Mouse (Mus musculus): Measurements from ENCODE around the gene Spon1. TPM values are rescaled to one million over a fixed set of nuclear protein-coding genes. Genes with fewer than 3 reads are reported as not detected.

The Spon1 gene
- polyA plus RNA-seq, 1 experiment, result 1.8 TPM

- H3K27ac ChIP-seq (ENCODE audit: insufficient read depth, low read length), result no peak overlapping the region
- H3K4me3 ChIP-seq (ENCODE audit: low read depth, low read length), result no peak overlapping the region
- H3K9me3 ChIP-seq (replicated peaks; ENCODE audit: control insufficient read depth, insufficient read depth, low read length, poor library complexity, severe bottlenecking), result no peaks in the 10 kb centered on the region
- no peaks in the 10 kb centered on the region for H3K36me3 ChIP-seq (ENCODE audit: control insufficient read depth, insufficient read depth, low read length, poor library complexity, severe bottlenecking)
- no peaks in the 10 kb centered on the region for H3K27me3 ChIP-seq (ENCODE audit: control insufficient read depth, insufficient read depth, low read length, poor library complexity, severe bottlenecking)
- no peaks in the 10 kb centered on the region for H3K4me1 ChIP-seq (ENCODE audit: control insufficient read depth, insufficient read depth, low read length)
- no peak overlapping the region for H3K9ac ChIP-seq (ENCODE audit: low read depth, poor library complexity, severe bottlenecking)
- TF ChIP-seq POLR2A (IDR thresholded peaks at IDR 0.05; ENCODE audit: insufficient read depth, low read length), result no peak
- no peak for TF ChIP-seq CTCF (IDR thresholded peaks at IDR 0.05; ENCODE audit: low read depth, low read length)
- TF ChIP-seq EP300 (IDR thresholded peaks at IDR 0.05; ENCODE audit: insufficient read depth, low read depth, low read length), result no peak
These were observed 137.5 kb downstream of the Spon1 start for GRCm38 (mm10) chr7:113903127-113903827.

DNA sequence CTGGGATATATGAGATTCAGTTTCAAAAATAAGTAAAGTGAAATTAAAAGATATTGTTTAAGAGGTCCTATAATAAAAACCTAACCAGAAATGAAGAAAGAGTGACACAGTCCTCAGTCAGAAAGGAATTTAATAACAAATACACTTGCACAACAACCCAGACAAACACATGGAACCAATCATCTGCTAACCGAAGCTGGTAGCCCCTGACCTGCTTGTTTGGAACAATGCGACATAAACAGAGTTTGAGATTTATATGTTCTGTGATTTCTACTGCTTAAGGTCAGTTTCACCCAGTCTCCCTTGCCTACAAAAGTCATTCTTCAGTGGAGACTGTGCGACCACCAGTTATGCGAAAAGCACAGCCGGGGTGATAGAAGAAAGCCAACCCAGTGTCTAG is 138.1 kb downstream of the Spon1 start:
- Histone ChIP-seq H3K4me3 (ENCODE audit: low read depth, low read length) (no peak overlapping the region), H3K36me3 (ENCODE audit: control insufficient read depth, insufficient read depth, low read length, poor library complexity, severe bottlenecking) (no peaks in the 10 kb centered on the region), H3K9me3 (replicated peaks; ENCODE audit: control insufficient read depth, insufficient read depth, low read length, poor library complexity, severe bottlenecking) (no peaks in the 10 kb centered on the region), H3K27ac (ENCODE audit: insufficient read depth, low read length) (no peak overlapping the region), H3K27me3 (ENCODE audit: control insufficient read depth, insufficient read depth, low read length, poor library complexity, severe bottlenecking) (no peaks in the 10 kb centered on the region), H3K9ac (ENCODE audit: low read depth, poor library complexity, severe bottlenecking) (no peak overlapping the region), H3K4me1 (ENCODE audit: control insufficient read depth, insufficient read depth, low read length) (no peaks in the 10 kb centered on the region)
- TF ChIP-seq POLR2A (IDR thresholded peaks at IDR 0.05; ENCODE audit: insufficient read depth, low read length), result no peak
- no peak for TF ChIP-seq EP300 (IDR thresholded peaks at IDR 0.05; ENCODE audit: insufficient read depth, low read depth, low read length)
- no peak for TF ChIP-seq CTCF (IDR thresholded peaks at IDR 0.05; ENCODE audit: low read depth, low read length)

GRCm38 (mm10) chr7:113904348-113904895 is 138.6 kb downstream of the Spon1 start:
- Histone ChIP-seq H3K9me3 (replicated peaks; ENCODE audit: control insufficient read depth, insufficient read depth, low read length, poor library complexity, severe bottlenecking) (no peaks in the 10 kb centered on the region), H3K9ac (ENCODE audit: low read depth, poor library complexity, severe bottlenecking) (no peak overlapping the region), H3K4me3 (ENCODE audit: low read depth, low read length) (no peak overlapping the region), H3K4me1 (ENCODE audit: control insufficient read depth, insufficient read depth, low read length) (no peaks in the 10 kb centered on the region), H3K27ac (ENCODE audit: insufficient read depth, low read length) (no peak overlapping the region), H3K27me3 (ENCODE audit: control insufficient read depth, insufficient read depth, low read length, poor library complexity, severe bottlenecking) (no peaks in the 10 kb centered on the region), H3K36me3 (ENCODE audit: control insufficient read depth, insufficient read depth, low read length, poor library complexity, severe bottlenecking) (no peaks in the 10 kb centered on the region)
- TF ChIP-seq EP300 (IDR thresholded peaks at IDR 0.05; ENCODE audit: insufficient read depth, low read depth, low read length) (no peak), POLR2A (IDR thresholded peaks at IDR 0.05; ENCODE audit: insufficient read depth, low read length) (no peak), CTCF (IDR thresholded peaks at IDR 0.05; ENCODE audit: low read depth, low read length) (no peak)

DNA sequence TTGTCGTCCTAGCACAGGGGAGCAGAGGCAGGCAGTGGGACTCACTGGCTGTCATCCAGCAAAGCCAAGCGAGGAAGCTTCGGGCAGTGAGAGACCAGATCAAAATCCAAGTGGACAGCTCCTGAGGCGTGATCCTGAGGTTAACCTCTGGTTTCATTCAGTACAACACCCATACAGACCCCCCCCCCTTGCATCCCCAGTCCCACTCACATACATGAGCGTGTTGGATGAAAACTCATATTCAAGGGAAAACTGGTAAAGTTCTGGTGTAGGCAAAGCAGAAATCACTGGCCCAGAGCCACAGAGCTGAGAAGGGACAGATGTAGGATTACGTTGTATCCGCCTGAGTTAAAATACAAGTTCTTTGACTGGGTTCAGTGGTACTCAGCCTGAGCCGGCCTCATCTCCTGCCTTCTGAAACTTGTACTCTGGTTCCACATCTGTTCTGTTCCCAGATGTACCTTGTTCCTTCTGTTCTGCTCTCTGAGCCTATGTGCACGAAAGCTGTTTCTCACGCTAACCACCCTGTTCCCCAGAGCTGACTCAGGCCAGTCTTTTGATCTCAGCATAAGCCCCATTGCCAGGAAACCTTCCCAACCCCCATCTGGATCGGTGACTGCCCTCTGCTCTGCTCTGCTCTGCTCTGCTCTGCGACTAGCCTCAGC is 143.5 kb downstream of the Spon1 start:
- 0 out of 2 replicates have a peak, but pooled peaks have one; percentile 10 for TF ChIP-seq EP300 (IDR thresholded peaks at IDR 0.05; ENCODE audit: insufficient read depth, low read depth, low read length)
- TF ChIP-seq POLR2A (IDR thresholded peaks at IDR 0.05; ENCODE audit: insufficient read depth, low read length), result no peak
- TF ChIP-seq CTCF (IDR thresholded peaks at IDR 0.05; ENCODE audit: low read depth, low read length), result no peak
- Histone ChIP-seq H3K9me3 (replicated peaks; ENCODE audit: control insufficient read depth, insufficient read depth, low read length, poor library complexity, severe bottlenecking) (no peaks in the 10 kb centered on the region), H3K9ac (ENCODE audit: low read depth, poor library complexity, severe bottlenecking) (no peak overlapping the region), H3K27ac (ENCODE audit: insufficient read depth, low read length) (no peak overlapping the region), H3K27me3 (ENCODE audit: control insufficient read depth, insufficient read depth, low read length, poor library complexity, severe bottlenecking) (no peaks in the 10 kb centered on the region), H3K4me3 (ENCODE audit: low read depth, low read length) (no peak overlapping the region), H3K4me1 (ENCODE audit: control insufficient read depth, insufficient read depth, low read length) (no peaks in the 10 kb centered on the region), H3K36me3 (ENCODE audit: control insufficient read depth, insufficient read depth, low read length, poor library complexity, severe bottlenecking) (no peaks in the 10 kb centered on the region)

DNA sequence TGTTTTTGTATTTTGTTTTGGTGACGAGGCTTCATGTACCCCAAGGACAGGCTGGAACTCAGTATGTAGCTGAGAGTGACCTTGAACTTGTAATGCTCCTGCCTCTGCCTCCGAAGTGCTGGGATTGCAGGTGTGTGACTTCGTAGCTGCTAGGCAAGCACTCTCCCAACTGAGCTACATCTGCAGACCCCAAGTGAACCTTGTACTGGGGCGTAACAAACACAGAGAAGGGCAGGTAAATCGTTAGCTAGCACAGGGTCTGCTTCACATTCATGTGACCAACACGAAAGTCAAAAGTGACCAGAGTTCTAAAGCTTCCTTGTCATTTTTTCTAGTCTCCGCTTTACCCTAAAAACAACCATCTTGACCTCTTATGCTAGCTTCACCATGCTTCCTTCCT is 145.1 kb downstream of the Spon1 start:
- TF ChIP-seq EP300 (IDR thresholded peaks at IDR 0.05; ENCODE audit: insufficient read depth, low read depth, low read length) (no peak), POLR2A (IDR thresholded peaks at IDR 0.05; ENCODE audit: insufficient read depth, low read length) (no peak)
- no peak overlapping the region for H3K9ac ChIP-seq (ENCODE audit: low read depth, poor library complexity, severe bottlenecking)
- no peaks in the 10 kb centered on the region for H3K9me3 ChIP-seq (replicated peaks; ENCODE audit: control insufficient read depth, insufficient read depth, low read length, poor library complexity, severe bottlenecking)
- no peaks in the 10 kb centered on the region for H3K27me3 ChIP-seq (ENCODE audit: control insufficient read depth, insufficient read depth, low read length, poor library complexity, severe bottlenecking)
- H3K36me3 ChIP-seq (ENCODE audit: control insufficient read depth, insufficient read depth, low read length, poor library complexity, severe bottlenecking), result no peaks in the 10 kb centered on the region
- H3K4me3 ChIP-seq (ENCODE audit: low read depth, low read length), result no peak overlapping the region
- no peaks in the 10 kb centered on the region for H3K4me1 ChIP-seq (ENCODE audit: control insufficient read depth, insufficient read depth, low read length)
- no peak overlapping the region for H3K27ac ChIP-seq (ENCODE audit: insufficient read depth, low read length)

- Histone ChIP-seq H3K27me3 (ENCODE audit: control insufficient read depth, insufficient read depth, low read length, poor library complexity, severe bottlenecking) (no peaks in the 10 kb centered on the region), H3K9ac (ENCODE audit: low read depth, poor library complexity, severe bottlenecking) (no peak overlapping the region)
- TF ChIP-seq EP300 (IDR thresholded peaks at IDR 0.05; ENCODE audit: insufficient read depth, low read depth, low read length) (no peak), CTCF (IDR thresholded peaks at IDR 0.05; ENCODE audit: low read depth, low read length) (no peak), POLR2A (IDR thresholded peaks at IDR 0.05; ENCODE audit: insufficient read depth, low read length) (no peak)
These were observed 150.1 kb downstream of the Spon1 start for GRCm38 (mm10) chr7:113915936-113916335.

More at GRCm38 (mm10) chr7:113915936-113916335, 150.1 kb downstream of the Spon1 start:
- no peaks in the 10 kb centered on the region for H3K4me1 ChIP-seq (ENCODE audit: control insufficient read depth, insufficient read depth, low read length)
- no peak overlapping the region for H3K4me3 ChIP-seq (ENCODE audit: low read depth, low read length)
- H3K9me3 ChIP-seq (replicated peaks; ENCODE audit: control insufficient read depth, insufficient read depth, low read length, poor library complexity, severe bottlenecking), result no peaks in the 10 kb centered on the region
- H3K36me3 ChIP-seq (ENCODE audit: control insufficient read depth, insufficient read depth, low read length, poor library complexity, severe bottlenecking), result no peaks in the 10 kb centered on the region
- no peak overlapping the region for H3K27ac ChIP-seq (ENCODE audit: insufficient read depth, low read length)

Data from ES-Bruce4 (cell line).